Mouse (Mus musculus): ENCODE data around the gene Impdh1.
A peak's percentile ranks its signal among the peaks of the same experiment; 100 is the strongest.

- TF ChIP-seq CTCF (IDR thresholded peaks at IDR 0.05; ENCODE audit: low read depth) (peak; percentile 6; the same call in 1 of the 2 replicates), EP300 (IDR thresholded peaks at IDR 0.05; ENCODE audit: low read depth) (no peak)
Measured at GRCm38 (mm10) chr6:29211146-29211545, 5.0 kb downstream of the Impdh1 start.
